Mouse (Mus musculus) stomach, embryonic 14.5 days (tissue): Measurements from ENCODE around the gene Tbcel. TPM values are rescaled to one million over a fixed set of nuclear protein-coding genes. Genes with fewer than 3 reads are reported as not detected.

Experiments used
- ATAC-seq: fragments of 200-750 bp; cut with Nextera tagmentation; 2 replicates; pipeline ENCODE4 v1.8.0; 2017; ENCODE audit warnings: low read depth, moderate TSS enrichment; ENCODE audit not compliant: insufficient number of reproducible peaks, insufficient read depth, low FRiP score
- H3K27ac ChIP-seq: fragments of 300-500 bp; sonication (generic); 2 replicates; pipeline ENCODE4 v1.5.1; 2014; ENCODE audit warnings: mild to moderate bottlenecking, low read length, moderate library complexity, mixed read lengths
- H3K27me3 ChIP-seq: fragments of 300-500 bp; sonication (generic); 2 replicates; pipeline ENCODE4 v1.6.1; 2014; ENCODE audit warnings: low read length, control low read depth, mixed read lengths; ENCODE audit not compliant: control insufficient read depth, insufficient read depth
- H3K36me3 ChIP-seq: fragments of 300-500 bp; sonication (generic); 2 replicates; pipeline ENCODE4 v1.6.1; 2014; ENCODE audit warnings: mild to moderate bottlenecking, control low read depth, low read length, moderate library complexity, mixed read lengths; ENCODE audit not compliant: control insufficient read depth, insufficient read depth
- H3K4me1 ChIP-seq: fragments of 300-500 bp; sonication (generic); 2 replicates; pipeline ENCODE4 v1.6.1; 2014; ENCODE audit warnings: low read length, control low read depth, mixed read lengths; ENCODE audit not compliant: control insufficient read depth, insufficient read depth
- H3K4me2 ChIP-seq: fragments of 300-500 bp; sonication (generic); replicated peaks from 2 replicates; pipeline ENCODE4 v1.6.1; 2014; ENCODE audit warnings: low read depth, low read length, control low read depth
- H3K4me3 ChIP-seq: fragments of 300-500 bp; sonication (generic); 2 replicates; pipeline ENCODE4 v1.5.1; 2014; ENCODE audit warnings: low read depth, low read length, control low read depth
- H3K9ac ChIP-seq: fragments of 300-500 bp; sonication (generic); replicated peaks from 2 replicates; pipeline ENCODE4 v1.6.1; 2014; ENCODE audit warnings: low read depth, mild to moderate bottlenecking, control low read depth, low read length, moderate library complexity, mixed read lengths
- H3K9me3 ChIP-seq: fragments of 300-500 bp; sonication (generic); 2 replicates; pipeline ENCODE4 v1.6.1; 2016; ENCODE audit warnings: low read depth, low read length, control low read depth; ENCODE audit not compliant: control insufficient read depth
- WGBS: fragments of 180-500 bp; shearing (Covaris S2); extraction: QIAGEN DNeasy Blood & Tissue Kit; methylation state at CpG from one replicate; pipeline ENCODE4 v1.1.7; 2014; 5-methylcytosine and 5-hydroxymethylcytosine counted together
- polyA plus RNA-seq: library from polyadenylated mRNA; unstranded; fragments of >200 nt; fragmentation: Nextera tagmentation; extraction: Ambion mirVana; gene quantifications from 2 replicates; pipeline ENCODE4 v1.2.1, GENCODE M21; 2014

Tbcel gene
- polyA plus RNA-seq, 1 experiment from 2014 or later: 5.5 TPM

DNA sequence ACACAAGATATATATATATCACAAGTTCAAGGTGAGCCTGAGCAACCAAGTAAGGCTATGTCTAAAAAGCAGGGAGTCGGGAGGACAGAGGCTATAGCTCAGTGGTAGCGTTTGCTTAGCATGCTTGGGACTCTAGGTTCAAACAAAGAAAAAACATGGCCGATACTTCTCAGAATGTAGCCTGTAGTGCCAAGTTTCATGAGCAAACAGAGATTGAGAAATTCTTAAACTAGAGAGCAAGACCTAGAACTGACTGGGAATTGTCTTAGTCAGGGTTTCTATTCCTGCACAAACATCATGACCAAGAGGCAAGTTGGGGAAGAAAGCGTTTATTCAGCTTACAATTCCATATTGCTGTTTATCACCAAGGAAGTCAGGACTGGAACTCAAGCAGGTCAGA lies 31.4 kb downstream of the Tbcel start:
- Histone ChIP-seq H3K27me3 (no peaks in the 10 kb centered on the region), H3K9me3 (no peaks in the 10 kb centered on the region), H3K36me3 (no peaks in the 10 kb centered on the region), H3K4me1 (peaks cover 3% of the 10 kb centered on the region; the same call in 1 of the 2 replicates), H3K27ac (no peak overlapping the region), H3K4me3 (no peak overlapping the region), H3K4me2 (no peak overlapping the region), H3K9ac (no peak overlapping the region)
- WGBS: 70% methylated on average over 4 of the region's 4 CpGs
- ATAC-seq: no peak

DNA sequence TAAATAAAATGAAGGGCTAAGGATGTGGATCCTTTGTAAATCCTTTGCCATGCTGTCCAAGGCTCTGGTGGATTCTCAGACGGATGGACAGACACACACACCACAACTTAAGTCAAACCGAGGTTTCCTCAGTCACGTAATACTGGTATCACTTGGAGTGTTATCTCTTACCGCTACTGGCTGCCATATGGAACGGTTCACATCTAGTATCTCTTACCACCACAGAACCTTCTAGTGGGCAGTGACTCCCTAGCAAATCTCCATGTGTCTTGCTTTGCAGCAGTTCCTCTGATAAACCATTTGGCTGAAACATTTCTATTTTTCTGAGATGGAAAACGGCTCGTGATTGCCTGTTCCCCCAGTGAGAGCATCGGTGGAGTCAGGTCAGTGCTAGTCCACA lies 33.4 kb downstream of the Tbcel start:
- no peak overlapping the region for H3K4me3 ChIP-seq
- no peak overlapping the region for H3K9ac ChIP-seq
- no peaks in the 10 kb centered on the region; the same call in 1 of the 2 replicates for H3K36me3 ChIP-seq
- no peak overlapping the region for H3K27ac ChIP-seq
- no peak overlapping the region for H3K4me2 ChIP-seq
- ATAC-seq: no peak
- H3K27me3 ChIP-seq: no peaks in the 10 kb centered on the region
- 77% methylated on average over 8 of the region's 8 CpGs for WGBS
- H3K9me3 ChIP-seq: no peaks in the 10 kb centered on the region
- H3K4me1 ChIP-seq: peaks cover 9% of the 10 kb centered on the region; the same call in 1 of the 2 replicates

DNA sequence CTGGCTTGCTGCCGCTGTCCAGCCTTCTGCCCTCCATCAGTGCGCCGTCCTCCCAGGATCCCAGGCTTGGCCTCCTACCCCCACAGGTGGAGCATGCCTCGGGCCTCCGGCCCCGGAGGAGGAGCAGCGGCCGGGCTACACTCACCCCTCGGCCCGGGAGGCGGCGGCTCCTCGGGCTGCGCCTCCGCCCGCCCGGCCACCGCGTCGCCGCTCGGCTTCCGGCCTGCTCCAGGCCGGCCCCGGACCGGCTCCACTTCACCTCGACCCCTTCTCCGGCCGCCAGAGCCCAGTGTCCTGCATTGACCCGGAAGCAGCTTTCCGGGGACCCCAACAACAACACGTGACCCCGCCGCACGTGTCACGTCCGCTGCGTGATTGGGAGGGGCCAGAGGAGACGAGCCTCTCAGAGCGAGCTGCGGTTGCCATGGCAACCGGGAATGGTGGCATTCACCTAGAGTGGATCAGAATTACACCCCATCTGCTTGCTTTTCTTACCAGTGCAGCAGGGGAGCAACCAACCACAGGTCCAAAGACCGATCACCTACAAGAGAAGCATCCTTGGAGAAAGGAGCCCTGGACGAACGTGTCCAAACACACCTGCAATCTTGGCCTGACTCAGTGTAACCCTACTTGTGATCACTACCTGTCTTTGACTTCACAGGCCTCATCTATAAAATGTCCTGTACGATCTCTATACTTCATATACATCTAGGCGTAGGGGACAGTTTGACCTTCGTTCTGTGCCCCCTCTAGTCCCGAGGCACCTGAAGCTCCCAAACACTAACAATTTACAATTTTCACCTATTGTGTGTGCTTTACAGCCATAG lies 35.5 kb downstream of the Tbcel start:
- Histone ChIP-seq H3K27ac (peak overlapping the region; percentile 34; the same call in 1 of the 2 replicates), H3K9me3 (no peaks in the 10 kb centered on the region), H3K36me3 (no peaks in the 10 kb centered on the region; the same call in 1 of the 2 replicates), H3K4me1 (peaks cover 11% of the 10 kb centered on the region; the same call in 1 of the 2 replicates), H3K9ac (peak overlapping the region; percentile 63), H3K4me2 (peak overlapping the region; percentile 79), H3K27me3 (no peaks in the 10 kb centered on the region), H3K4me3 (peak overlapping the region; percentile 77)
- 6% methylated on average over 46 of the region's 49 CpGs for WGBS
- peak; percentile 89 for ATAC-seq

DNA sequence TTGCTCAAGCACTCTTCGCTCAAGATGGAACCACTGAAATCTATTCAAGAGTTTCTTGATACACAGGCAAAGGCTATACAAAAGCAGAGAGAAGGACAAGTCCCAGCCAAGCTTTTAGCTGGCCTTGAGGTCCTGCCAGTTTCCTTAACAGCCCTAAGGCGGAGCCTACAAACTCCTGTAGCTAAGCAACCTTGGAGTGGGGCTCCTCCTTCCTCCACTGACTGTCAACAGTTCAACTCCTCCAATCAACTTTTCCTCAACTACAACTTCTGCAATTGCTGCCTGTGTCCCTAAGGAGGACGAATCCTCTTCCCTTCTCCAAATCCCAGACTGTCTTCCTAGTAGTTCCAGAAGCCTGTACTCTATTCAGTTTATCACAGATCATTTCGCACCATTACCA lies 36.4 kb downstream of the Tbcel start:
- peaks cover 11% of the 10 kb centered on the region; the same call in 1 of the 2 replicates for H3K4me1 ChIP-seq
- ATAC-seq: 0 out of 2 replicates have a peak, but pooled peaks have one; percentile 42
- H3K27ac ChIP-seq: 0 out of 2 replicates have a peak overlapping the region, but pooled peaks have one; percentile 8
- no peaks in the 10 kb centered on the region for H3K9me3 ChIP-seq
- H3K4me2 ChIP-seq: peak overlapping the region; percentile 79
- peak overlapping the region; percentile 77 for H3K4me3 ChIP-seq
- WGBS: 45% methylated on average over 4 of the region's 4 CpGs
- no peaks in the 10 kb centered on the region; the same call in 1 of the 2 replicates for H3K36me3 ChIP-seq
- H3K27me3 ChIP-seq: no peaks in the 10 kb centered on the region
- H3K9ac ChIP-seq: peak overlapping the region; percentile 63

DNA sequence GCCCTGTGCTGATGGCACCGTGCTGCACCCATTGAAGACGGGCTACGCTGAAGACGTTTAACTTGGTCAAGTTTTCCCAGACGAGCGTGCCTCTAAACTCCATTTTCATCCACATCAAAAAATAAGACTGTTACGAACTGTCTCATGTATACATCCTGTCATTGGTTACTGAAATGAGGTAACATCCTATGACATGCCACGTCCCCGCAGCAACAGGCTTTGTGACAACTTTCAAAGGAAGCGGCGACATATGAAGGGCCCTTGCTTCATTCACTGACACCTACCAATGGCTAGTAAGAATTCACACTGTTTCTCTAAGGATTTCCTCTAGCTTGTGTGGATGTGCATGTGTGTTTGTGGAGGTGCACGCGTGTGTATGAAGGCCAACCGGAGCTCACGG lies 38.3 kb downstream of the Tbcel start:
- no peaks in the 10 kb centered on the region for H3K27me3 ChIP-seq
- WGBS: 96% methylated on average over 15 of the region's 15 CpGs

DNA sequence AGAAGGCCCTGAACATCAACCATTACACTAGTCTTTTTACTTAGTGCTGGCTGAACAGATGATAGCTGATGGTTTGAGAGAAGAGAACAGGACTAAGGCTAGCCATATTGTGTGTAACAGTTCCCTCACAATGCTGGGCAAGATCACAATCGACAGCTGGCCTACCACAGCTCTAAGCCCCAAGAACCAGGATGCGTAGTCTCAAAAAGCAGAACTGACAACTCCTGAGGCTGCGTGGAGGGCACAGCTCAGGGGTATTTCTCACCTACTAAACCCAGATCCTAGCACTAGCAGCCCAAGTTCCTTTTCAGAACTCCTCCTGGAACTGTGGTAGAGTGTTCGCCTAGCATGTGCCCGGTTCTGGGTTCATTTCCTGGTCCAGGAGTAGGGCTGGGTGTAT lies 39.2 kb downstream of the Tbcel start:
- no peak overlapping the region for H3K4me3 ChIP-seq
- H3K36me3 ChIP-seq: no peaks in the 10 kb centered on the region; the same call in 1 of the 2 replicates
- no peaks in the 10 kb centered on the region for H3K27me3 ChIP-seq
- H3K4me2 ChIP-seq: no peak overlapping the region
- 87% methylated on average over 5 of the region's 5 CpGs for WGBS
- H3K27ac ChIP-seq: no peak overlapping the region
- H3K4me1 ChIP-seq: peaks cover 16% of the 10 kb centered on the region; the same call in 1 of the 2 replicates
- H3K9ac ChIP-seq: no peak overlapping the region
- ATAC-seq: no peak
- no peaks in the 10 kb centered on the region for H3K9me3 ChIP-seq

More for the DNA sequence above, 38.3 kb downstream of the Tbcel start:
- ATAC-seq: no peak
- Histone ChIP-seq H3K9ac (no peak overlapping the region), H3K27ac (no peak overlapping the region), H3K36me3 (no peaks in the 10 kb centered on the region; the same call in 1 of the 2 replicates), H3K9me3 (no peaks in the 10 kb centered on the region), H3K4me1 (peaks cover 11% of the 10 kb centered on the region; the same call in 1 of the 2 replicates), H3K4me3 (no peak overlapping the region), H3K4me2 (no peak overlapping the region)

DNA sequence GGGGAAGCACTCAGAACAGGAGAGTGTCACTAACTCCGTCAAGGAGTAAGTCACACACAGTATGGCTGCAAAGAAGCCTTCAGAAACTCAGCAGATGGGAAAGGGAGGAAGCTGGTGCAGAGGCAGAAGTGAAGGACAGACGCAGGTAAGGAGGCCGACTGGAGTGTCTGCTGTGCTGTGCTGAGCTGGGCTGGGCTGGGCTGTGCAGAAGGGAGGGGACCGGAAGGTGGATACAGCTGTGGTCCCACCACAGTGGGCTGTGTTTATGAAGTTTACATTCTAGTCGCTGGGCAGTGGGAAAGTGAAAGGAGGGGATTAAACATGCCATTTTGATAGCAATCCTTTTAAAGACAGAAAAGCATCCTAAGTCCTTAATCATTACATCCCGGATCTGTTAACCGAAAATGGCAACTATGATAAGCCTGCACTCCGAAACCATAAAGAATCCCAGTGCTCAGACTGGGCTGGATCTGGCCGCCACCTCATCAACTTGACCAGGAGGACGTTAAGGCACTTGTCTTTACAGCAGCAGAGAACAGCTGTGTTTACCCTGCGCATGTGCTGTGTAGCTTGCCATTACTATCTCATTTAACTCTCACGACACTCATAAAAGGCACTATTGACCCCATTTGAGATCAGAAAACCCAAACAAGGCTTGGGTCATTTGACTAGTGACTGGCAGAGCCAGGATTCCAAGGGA lies 40.3 kb downstream of the Tbcel start:
- no peak overlapping the region for H3K9ac ChIP-seq
- no peak overlapping the region for H3K4me2 ChIP-seq
- 41% methylated on average over 12 of the region's 12 CpGs for WGBS
- H3K27ac ChIP-seq: no peak overlapping the region
- H3K9me3 ChIP-seq: no peaks in the 10 kb centered on the region
- H3K4me3 ChIP-seq: no peak overlapping the region
- H3K36me3 ChIP-seq: no peaks in the 10 kb centered on the region; the same call in 1 of the 2 replicates
- ATAC-seq: no peak
- H3K27me3 ChIP-seq: no peaks in the 10 kb centered on the region
- H3K4me1 ChIP-seq: peaks cover 21% of the 10 kb centered on the region; the same call in 1 of the 2 replicates

DNA sequence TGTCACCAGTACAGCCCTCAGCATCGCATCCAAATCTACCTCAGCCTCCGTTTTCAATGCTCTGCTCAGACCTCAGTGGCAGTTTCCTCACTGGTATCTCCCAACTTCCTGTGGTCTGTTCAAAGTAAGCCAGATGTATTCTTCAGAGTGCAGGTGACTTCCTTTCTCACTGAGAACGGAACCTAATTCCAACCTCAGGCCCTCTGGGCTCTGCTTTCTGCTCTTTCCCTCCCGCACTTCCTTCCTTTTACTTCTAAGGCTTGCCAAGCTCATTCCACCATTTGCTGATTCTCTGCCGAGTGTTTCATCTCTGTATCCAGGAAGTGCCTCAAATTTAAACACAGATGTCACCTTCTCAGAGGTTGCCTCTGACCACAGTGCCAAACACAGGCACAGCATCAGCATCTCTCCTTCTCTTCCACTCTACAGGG lies 41.9 kb downstream of the Tbcel start:
- Histone ChIP-seq H3K4me3 (no peak overlapping the region), H3K4me2 (no peak overlapping the region), H3K4me1 (peaks cover 28% of the 10 kb centered on the region), H3K9ac (no peak overlapping the region), H3K27me3 (no peaks in the 10 kb centered on the region), H3K9me3 (no peaks in the 10 kb centered on the region), H3K27ac (no peak overlapping the region), H3K36me3 (no peaks in the 10 kb centered on the region; the same call in 1 of the 2 replicates)
- no peak for ATAC-seq
- WGBS: 70% methylated on average over 5 of the region's 5 CpGs
